Mouse (Mus musculus): ENCODE results near the gene D10Jhu81e. TPM values are rescaled to one million over a fixed set of nuclear protein-coding genes. Genes with fewer than 3 reads are reported as not detected.
A peak's percentile ranks its signal among the peaks of the same experiment; 100 is the strongest.
"Not testable (repeated sequence)": the region's sequence is repeated elsewhere in the genome, so short reads cannot be mapped to it uniquely, and the experiment has no call there.

D10Jhu81e gene
- total and polyA plus RNA-seq, 3 experiments, result 50.6 to 57.4 TPM; not detected in 1

DNA sequence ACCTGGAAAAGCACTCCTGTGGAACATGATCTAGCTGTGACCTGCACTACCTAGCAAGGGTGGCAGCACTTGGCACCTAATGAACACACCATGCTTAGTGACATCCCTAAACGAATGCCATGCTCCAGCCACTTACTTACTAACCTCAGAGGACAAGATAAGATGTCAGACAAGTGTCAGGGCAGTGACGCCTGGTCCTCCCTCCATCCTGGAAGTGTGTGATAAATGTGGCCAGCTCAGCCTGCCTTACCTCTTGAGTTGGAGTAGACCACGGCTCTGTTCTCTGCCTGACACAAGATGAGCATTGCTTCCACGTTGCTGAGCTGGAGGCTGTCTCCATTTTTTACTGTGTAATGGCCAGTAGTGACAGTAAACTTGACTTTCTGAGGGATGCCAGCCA is 31.6 kb upstream of the D10Jhu81e start:
- no peak for TF ChIP-seq ZNF384 (IDR thresholded peaks at IDR 0.05; ENCODE audit: low read depth, low read length)
- TF ChIP-seq POLR2A (IDR thresholded peaks at IDR 0.05; ENCODE audit: control insufficient read depth in 1 of 2, insufficient read depth in 1 of 2, low read depth in 1 of 2, low read length in 2 of 2, poor library complexity in 1 of 2), result no peak
- TF ChIP-seq CHD2 (IDR thresholded peaks at IDR 0.05; ENCODE audit: low read length), result no peak
- no peak for TF ChIP-seq TCF12 (IDR thresholded peaks at IDR 0.05; ENCODE audit: low read depth, low read length)
- Histone ChIP-seq H3K79me2 (ENCODE audit: control insufficient read depth, insufficient read depth, low read length, poor library complexity) (no peaks in the 10 kb centered on the region), H3K27ac (ENCODE audit: control insufficient read depth, low read depth, low read length) (no peak overlapping the region), H3K9ac (ENCODE audit: control insufficient read depth, low read depth, low read length, poor library complexity, severe bottlenecking) (no peak overlapping the region), H3K36me3 (ENCODE audit: control insufficient read depth in 1 of 2, insufficient read depth in 2 of 2, low read length in 2 of 2) (no peaks in the 10 kb centered on the region; a peak in 2 of 4 replicates), H3K9me3 (replicated peaks; ENCODE audit: insufficient read depth, low read length) (no peaks in the 10 kb centered on the region), H3K27me3 (ENCODE audit: control insufficient read depth in 1 of 2, insufficient read depth in 2 of 2, low read length in 2 of 2) (no peaks in the 10 kb centered on the region), H3K4me3 (ENCODE audit: control insufficient read depth in 1 of 2, insufficient read depth in 1 of 2, low read depth in 2 of 2, low read length in 2 of 2) (no peak overlapping the region), H3K4me1 (ENCODE audit: control insufficient read depth in 1 of 2, insufficient read depth in 2 of 2, low read length in 2 of 2) (no peaks in the 10 kb centered on the region)
- no peak for DNase-seq (ENCODE audit: low read depth, low spot score)

DNA sequence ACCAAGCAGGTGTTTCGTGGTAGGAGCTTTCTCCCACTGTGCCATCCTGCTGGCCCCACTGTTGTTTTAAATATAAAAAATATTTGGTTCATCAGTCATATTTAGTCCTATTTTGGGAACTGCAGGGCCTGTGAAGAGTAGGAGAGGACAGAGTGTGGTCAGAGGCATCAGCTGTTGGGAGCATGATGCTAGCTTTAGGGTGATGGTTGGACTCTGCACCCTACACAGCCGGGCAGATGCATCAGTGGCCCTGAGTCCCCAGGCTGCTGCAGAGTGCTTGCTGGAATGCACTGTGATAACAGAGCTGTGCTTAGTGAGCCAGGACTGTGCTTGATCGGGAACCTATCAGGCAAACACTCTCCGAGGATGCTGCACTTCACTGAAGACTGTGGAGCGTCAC is 23.4 kb upstream of the D10Jhu81e start:
- H3K4me3 ChIP-seq (ENCODE audit: control insufficient read depth in 1 of 2, insufficient read depth in 1 of 2, low read depth in 2 of 2, low read length in 2 of 2), result no peak overlapping the region
- DNase-seq (ENCODE audit: low read depth, low spot score), result no peak
- H3K27me3 ChIP-seq (ENCODE audit: control insufficient read depth in 1 of 2, insufficient read depth in 2 of 2, low read length in 2 of 2), result no peaks in the 10 kb centered on the region
- H3K9ac ChIP-seq (ENCODE audit: control insufficient read depth, low read depth, low read length, poor library complexity, severe bottlenecking), result no peak overlapping the region
- no peaks in the 10 kb centered on the region for H3K9me3 ChIP-seq (replicated peaks; ENCODE audit: insufficient read depth, low read length)
- no peaks in the 10 kb centered on the region for H3K79me2 ChIP-seq (ENCODE audit: control insufficient read depth, insufficient read depth, low read length, poor library complexity)
- no peaks in the 10 kb centered on the region for H3K4me1 ChIP-seq (ENCODE audit: control insufficient read depth in 1 of 2, insufficient read depth in 2 of 2, low read length in 2 of 2)
- TF ChIP-seq ZC3H11A (IDR thresholded peaks at IDR 0.05; ENCODE audit: low read depth, low read length) (no peak), POLR2AphosphoS5 (IDR thresholded peaks at IDR 0.05; ENCODE audit: borderline replicate concordance, low read depth, low read length) (no peak), USF2 (IDR thresholded peaks at IDR 0.05; ENCODE audit: borderline replicate concordance in 1 of 2, insufficient read depth in 1 of 2, low read depth in 1 of 2, low read length in 2 of 2) (no peak), CHD1 (IDR thresholded peaks at IDR 0.05; ENCODE audit: low read depth, low read length) (no peak), GATA1 (IDR thresholded peaks at IDR 0.05; ENCODE audit: low read depth, low read length) (no peak), EP300 (IDR thresholded peaks at IDR 0.05; ENCODE audit: low read depth in 1 of 2, low read length in 2 of 2) (no peak), SMC3 (IDR thresholded peaks at IDR 0.05; ENCODE audit: low read depth, low read length) (no peak), SIN3A (IDR thresholded peaks at IDR 0.05; ENCODE audit: low read length) (no peak), MAZ (IDR thresholded peaks at IDR 0.05; ENCODE audit: low read depth, low read length) (no peak), MYB (IDR thresholded peaks at IDR 0.05; ENCODE audit: low read depth, low read length) (no peak), POLR2A (IDR thresholded peaks at IDR 0.05; ENCODE audit: control insufficient read depth in 1 of 2, insufficient read depth in 1 of 2, low read depth in 1 of 2, low read length in 2 of 2, poor library complexity in 1 of 2) (no peak), KAT2A (conservative IDR thresholded peaks at IDR 0.05; ENCODE audit: low read depth, low read length) (no peak), GABPA (IDR thresholded peaks at IDR 0.05; ENCODE audit: low read depth, low read length) (no peak), ELF1 (IDR thresholded peaks at IDR 0.05; ENCODE audit: low read depth, low read length) (no peak), ZNF384 (IDR thresholded peaks at IDR 0.05; ENCODE audit: low read depth, low read length) (no peak), RAD21 (IDR thresholded peaks at IDR 0.05; ENCODE audit: low read depth, low read length) (no peak), JUND (IDR thresholded peaks at IDR 0.05; ENCODE audit: low read depth, low read length) (no peak), ZKSCAN1 (IDR thresholded peaks at IDR 0.05; ENCODE audit: low read depth, low read length) (no peak), HCFC1 (IDR thresholded peaks at IDR 0.05; ENCODE audit: low read depth, low read length) (no peak)
- H3K36me3 ChIP-seq (ENCODE audit: control insufficient read depth in 1 of 2, insufficient read depth in 2 of 2, low read length in 2 of 2), result peaks cover 0 to 9% of the 10 kb centered on the region in 2 experiments; a peak in 2 of 4 replicates
- H3K27ac ChIP-seq (ENCODE audit: control insufficient read depth, low read depth, low read length), result no peak overlapping the region

DNA sequence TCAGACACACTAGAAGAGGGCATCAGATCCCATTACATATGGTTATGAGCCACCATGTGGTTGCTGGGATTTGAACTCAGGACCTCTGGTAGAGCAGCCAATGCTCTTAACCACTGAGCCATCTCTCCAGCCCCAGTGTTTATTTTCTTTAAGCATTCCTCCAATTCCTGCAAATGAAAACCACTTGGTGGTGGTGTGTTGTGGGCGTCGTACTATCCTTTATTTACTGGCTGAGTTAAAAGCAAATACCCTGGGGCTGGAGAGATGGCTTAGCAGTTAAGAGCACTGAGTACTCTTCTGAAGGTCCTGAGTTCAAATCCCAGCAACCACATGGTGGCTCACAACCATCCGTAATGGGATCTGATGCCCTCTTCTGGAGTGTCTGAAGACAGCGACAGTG is 16.5 kb upstream of the D10Jhu81e start:
- Histone ChIP-seq H3K79me2 (ENCODE audit: control insufficient read depth, insufficient read depth, low read length, poor library complexity) (peaks cover 12% of the 10 kb centered on the region), H3K4me3 (ENCODE audit: control insufficient read depth in 1 of 2, insufficient read depth in 1 of 2, low read depth in 2 of 2, low read length in 2 of 2) (peak overlapping the region in 1 of 2 experiments; percentile 88; a peak in 2 of 4 replicates), H3K4me1 (ENCODE audit: control insufficient read depth in 1 of 2, insufficient read depth in 2 of 2, low read length in 2 of 2) (peaks cover 5 to 10% of the 10 kb centered on the region in 2 experiments; a peak in 3 of 4 replicates)
- H3K9me3 ChIP-seq (replicated peaks; ENCODE audit: insufficient read depth, low read length); H3K9ac ChIP-seq (ENCODE audit: control insufficient read depth, low read depth, low read length, poor library complexity, severe bottlenecking); H3K27ac ChIP-seq (ENCODE audit: control insufficient read depth, low read depth, low read length); DNase-seq (ENCODE audit: low read depth, low spot score); H3K27me3 ChIP-seq (ENCODE audit: control insufficient read depth in 1 of 2, insufficient read depth in 2 of 2, low read length in 2 of 2); H3K36me3 ChIP-seq (ENCODE audit: control insufficient read depth in 1 of 2, insufficient read depth in 2 of 2, low read length in 2 of 2): not testable (repeated sequence)
